Mouse (Mus musculus): ENCODE data around the gene Pax9.

Pax9 gene

GRCm38 (mm10) chr12:56691427-56692079, at the start of gene Pax9:
Pax9 (plus strand) TSS chr12:56691767.
- no peak for DNase-seq (ENCODE audit: low spot score)

- no peak for DNase-seq (ENCODE audit: low spot score)
Observed at GRCm38 (mm10) chr12:56669451-56670122, 22.0 kb upstream of the Pax9 start.

- no peak for DNase-seq (ENCODE audit: low spot score)
Observed at GRCm38 (mm10) chr12:56670795-56671194, 20.8 kb upstream of the Pax9 start.

GRCm38 (mm10) chr12:56674726-56675125, 16.8 kb upstream of the Pax9 start:
- DNase-seq (ENCODE audit: low spot score): no peak

GRCm38 (mm10) chr12:56677620-56678019, 13.9 kb upstream of the Pax9 start:
- no peak for DNase-seq (ENCODE audit: low spot score)

GRCm38 (mm10) chr12:56681096-56681811, 10.3 kb upstream of the Pax9 start:
- DNase-seq (ENCODE audit: low spot score): no peak

- DNase-seq (ENCODE audit: low spot score): no peak
Observed at GRCm38 (mm10) chr12:56687640-56688481, 3.7 kb upstream of the Pax9 start.

GRCm38 (mm10) chr12:56688482-56688840, 3.1 kb upstream of the Pax9 start:
- no peak for DNase-seq (ENCODE audit: low spot score)

- DNase-seq (ENCODE audit: low spot score): no peak
Observed at GRCm38 (mm10) chr12:56688920-56689319, 2.6 kb upstream of the Pax9 start.

- DNase-seq (ENCODE audit: low spot score): no peak
Observed at GRCm38 (mm10) chr12:56689331-56689730, 2.2 kb upstream of the Pax9 start.

- no peak for DNase-seq (ENCODE audit: low spot score)
Observed at GRCm38 (mm10) chr12:56689736-56690135, 1.8 kb upstream of the Pax9 start.

GRCm38 (mm10) chr12:56690366-56690765, 1.2 kb upstream of the Pax9 start:
- no peak for DNase-seq (ENCODE audit: low spot score)

GRCm38 (mm10) chr12:56691001-56691400, 566 bp upstream of the Pax9 start:
- no peak for DNase-seq (ENCODE audit: low spot score)

- DNase-seq (ENCODE audit: low spot score): no peak
Observed at GRCm38 (mm10) chr12:56692536-56692935, 969 bp downstream of the Pax9 start.

- DNase-seq (ENCODE audit: low spot score): no peak
Observed at GRCm38 (mm10) chr12:56693411-56694098, 2.0 kb downstream of the Pax9 start.

GRCm38 (mm10) chr12:56694361-56694760, 2.8 kb downstream of the Pax9 start:
- DNase-seq (ENCODE audit: low spot score): no peak

- no peak for DNase-seq (ENCODE audit: low spot score)
Observed at GRCm38 (mm10) chr12:56694936-56695335, 3.4 kb downstream of the Pax9 start.

- no peak for DNase-seq (ENCODE audit: low spot score)
Observed at GRCm38 (mm10) chr12:56695358-56696173, 4.0 kb downstream of the Pax9 start.

- no peak for DNase-seq (ENCODE audit: low spot score)
Observed at GRCm38 (mm10) chr12:56696174-56697010, 4.8 kb downstream of the Pax9 start.
